Mouse (Mus musculus): ENCODE data around the gene Tax1bp3. TPM values are rescaled to one million over a fixed set of nuclear protein-coding genes. Genes with fewer than 3 reads are reported as not detected.

The Tax1bp3 gene
- total and polyA plus RNA-seq, 3 experiments = 2.6 to 3.3 (median 2.8) TPM

GRCm38 (mm10) chr11:73160811-73161200 lies 16.1 kb upstream of the Tax1bp3 start:
- H3K79me2 ChIP-seq (replicated peaks; ENCODE audit: control insufficient read depth, extremely low read depth, insufficient read depth, poor library complexity, severe bottlenecking) = no peaks in the 10 kb centered on the region
- H3K4me1 ChIP-seq (ENCODE audit: control insufficient read depth in 1 of 2, insufficient read depth in 2 of 2) = peaks cover 0 to 21% of the 10 kb centered on the region in 2 experiments; a peak in 3 of 4 replicates
- H3K36me3 ChIP-seq (replicated peaks in 1 of 2; ENCODE audit: control insufficient read depth in 1 of 2, insufficient read depth in 1 of 2, low read length in 1 of 2) = peaks cover 0 to 4% of the 10 kb centered on the region in 2 experiments
- no peak overlapping the region for H3K27ac ChIP-seq (ENCODE audit: insufficient read depth, low read depth)
- no peak overlapping the region for H3K9ac ChIP-seq (ENCODE audit: insufficient read depth, low read depth)
- peak overlapping the region in 1 of 3 experiments; percentile 38 for H3K4me3 ChIP-seq (replicated peaks in 1 of 3; ENCODE audit: low read depth in 2 of 3, low read length in 2 of 3, poor library complexity in 1 of 3)
- in situ Hi-C loops (cut with MboI; ENCODE audit: low pct_ligation_motif_present, low pct_unique_long_range_greater_than_20kb, low sequenced_read_pairs) (no loop called here), dilution Hi-C loops (cut with MboI; ENCODE audit: extremely low pct_ligation_motif_present, extremely low pct_unique_long_range_greater_than_20kb, low sequenced_read_pairs) (no loop called here)
- TF ChIP-seq ZC3H11A (IDR thresholded peaks at IDR 0.05; ENCODE audit: low read depth, low read length) (no peak), RAD21 (IDR thresholded peaks at IDR 0.05; ENCODE audit: low read depth, low read length) (no peak; the same call in 1 of the 2 replicates), CHD1 (IDR thresholded peaks at IDR 0.05; ENCODE audit: low read depth, low read length) (no peak), HCFC1 (IDR thresholded peaks at IDR 0.05; ENCODE audit: low read depth, low read length) (no peak), PAX5 (IDR thresholded peaks at IDR 0.05; ENCODE audit: low read length) (no peak), POLR2A (IDR thresholded peaks at IDR 0.05; ENCODE audit: low read depth, low read length) (no peak), CTCF (conservative IDR thresholded peaks at IDR 0.05 in 1 of 2, IDR thresholded peaks at IDR 0.05 in 1 of 2; ENCODE audit: low read depth in 2 of 2, low read length in 2 of 2) (no peak), USF1 (IDR thresholded peaks at IDR 0.05; ENCODE audit: low read depth, low read length) (no peak), NELFE (IDR thresholded peaks at IDR 0.05; ENCODE audit: low read depth, low read length) (no peak)
- DNase-seq (ENCODE audit: extremely low read depth) = no peak
- H3K4me2 ChIP-seq (ENCODE audit: insufficient read depth, low read depth, poor library complexity, severe bottlenecking) = no peak overlapping the region
- H3K9me3 ChIP-seq (replicated peaks; ENCODE audit: low read length) = no peaks in the 10 kb centered on the region
- H3K27me3 ChIP-seq (replicated peaks) = peaks cover 47% of the 10 kb centered on the region

- H3K27ac ChIP-seq (ENCODE audit: insufficient read depth, low read depth) = no peak overlapping the region
- no peaks in the 10 kb centered on the region for H3K79me2 ChIP-seq (replicated peaks; ENCODE audit: control insufficient read depth, extremely low read depth, insufficient read depth, poor library complexity, severe bottlenecking)
- no peak overlapping the region for H3K4me3 ChIP-seq (replicated peaks in 1 of 3; ENCODE audit: low read depth in 2 of 3, low read length in 2 of 3, poor library complexity in 1 of 3)
- no peaks in the 10 kb centered on the region for H3K9me3 ChIP-seq (replicated peaks; ENCODE audit: low read length)
- dilution Hi-C loops (cut with MboI; ENCODE audit: extremely low pct_ligation_motif_present, extremely low pct_unique_long_range_greater_than_20kb, low sequenced_read_pairs) (no loop called here), in situ Hi-C loops (cut with MboI; ENCODE audit: low pct_ligation_motif_present, low pct_unique_long_range_greater_than_20kb, low sequenced_read_pairs) (no loop called here)
- no peak overlapping the region for H3K4me2 ChIP-seq (ENCODE audit: insufficient read depth, low read depth, poor library complexity, severe bottlenecking)
- peaks cover 0 to 21% of the 10 kb centered on the region in 2 experiments; a peak in 3 of 4 replicates for H3K4me1 ChIP-seq (ENCODE audit: control insufficient read depth in 1 of 2, insufficient read depth in 2 of 2)
- no peak for TF ChIP-seq CHD2 (IDR thresholded peaks at IDR 0.05; ENCODE audit: low read length)
- no peak for TF ChIP-seq E2F4 (IDR thresholded peaks at IDR 0.05; ENCODE audit: insufficient replicate concordance, low read depth, low read length)
- TF ChIP-seq TCF12 (IDR thresholded peaks at IDR 0.05; ENCODE audit: low read depth, low read length) = no peak
- TF ChIP-seq MYC (IDR thresholded peaks at IDR 0.05; ENCODE audit: low read depth, low read length) = no peak
- TF ChIP-seq EP300 (IDR thresholded peaks at IDR 0.05; ENCODE audit: low read length) = no peak
- no peak for TF ChIP-seq RCOR1 (conservative IDR thresholded peaks at IDR 0.05; ENCODE audit: low read depth, low read length)
- peaks cover 0 to 9% of the 10 kb centered on the region in 2 experiments for H3K36me3 ChIP-seq (replicated peaks in 1 of 2; ENCODE audit: control insufficient read depth in 1 of 2, insufficient read depth in 1 of 2, low read length in 1 of 2)
- peaks cover 40% of the 10 kb centered on the region for H3K27me3 ChIP-seq (replicated peaks)
- H3K9ac ChIP-seq (ENCODE audit: insufficient read depth, low read depth) = no peak overlapping the region
- no peak for DNase-seq (ENCODE audit: extremely low read depth)
Measured at GRCm38 (mm10) chr11:73161616-73162015, 15.3 kb upstream of the Tax1bp3 start.

DNA sequence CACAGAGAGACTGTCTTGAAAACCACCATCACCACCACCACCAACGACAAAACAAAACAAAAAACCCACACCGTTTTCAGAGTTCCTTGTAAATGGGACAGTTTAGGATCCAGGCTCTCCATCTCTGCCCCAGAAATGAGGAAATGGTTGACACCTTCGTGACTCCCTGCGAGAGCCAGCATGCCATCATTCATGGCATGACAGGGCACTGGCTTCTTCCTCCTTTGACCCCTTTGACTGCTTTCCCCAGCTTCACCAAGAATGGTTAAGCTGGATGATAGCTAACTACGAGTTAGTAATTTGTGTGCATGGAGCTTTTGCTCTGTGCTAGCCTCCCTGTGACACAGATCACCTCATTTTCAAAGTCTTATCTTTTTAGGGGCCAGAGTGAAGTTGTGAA lies 14.6 kb upstream of the Tax1bp3 start:
- Histone ChIP-seq H3K36me3 (replicated peaks in 1 of 2; ENCODE audit: control insufficient read depth in 1 of 2, insufficient read depth in 1 of 2, low read length in 1 of 2) (peaks cover 0 to 13% of the 10 kb centered on the region in 2 experiments), H3K9me3 (replicated peaks; ENCODE audit: low read length) (no peaks in the 10 kb centered on the region), H3K4me3 (replicated peaks in 1 of 3; ENCODE audit: low read depth in 2 of 3, low read length in 2 of 3, poor library complexity in 1 of 3) (no peak overlapping the region), H3K27ac (ENCODE audit: insufficient read depth, low read depth) (no peak overlapping the region), H3K79me2 (replicated peaks; ENCODE audit: control insufficient read depth, extremely low read depth, insufficient read depth, poor library complexity, severe bottlenecking) (no peaks in the 10 kb centered on the region), H3K27me3 (replicated peaks) (peaks cover 35% of the 10 kb centered on the region), H3K4me2 (ENCODE audit: insufficient read depth, low read depth, poor library complexity, severe bottlenecking) (no peak overlapping the region), H3K9ac (ENCODE audit: insufficient read depth, low read depth) (no peak overlapping the region), H3K4me1 (ENCODE audit: control insufficient read depth in 1 of 2, insufficient read depth in 2 of 2) (peaks cover 0 to 21% of the 10 kb centered on the region in 2 experiments; a peak in 3 of 4 replicates)
- dilution Hi-C loops (cut with MboI; ENCODE audit: extremely low pct_ligation_motif_present, extremely low pct_unique_long_range_greater_than_20kb, low sequenced_read_pairs) (no loop called here), in situ Hi-C loops (cut with MboI; ENCODE audit: low pct_ligation_motif_present, low pct_unique_long_range_greater_than_20kb, low sequenced_read_pairs) (no loop called here)
- no peak for DNase-seq (ENCODE audit: extremely low read depth)
- TF ChIP-seq NRF1 (IDR thresholded peaks at IDR 0.05; ENCODE audit: low read depth, low read length) (no peak), UBTF (IDR thresholded peaks at IDR 0.05; ENCODE audit: low read depth, low read length) (no peak), POLR2AphosphoS2 (IDR thresholded peaks at IDR 0.05; ENCODE audit: low read depth, low read length) (no peak), EP300 (IDR thresholded peaks at IDR 0.05; ENCODE audit: low read length) (no peak), BHLHE40 (IDR thresholded peaks at IDR 0.05; ENCODE audit: low read depth, low read length) (no peak), SMC3 (IDR thresholded peaks at IDR 0.05; ENCODE audit: low read depth, low read length) (no peak), MEF2A (IDR thresholded peaks at IDR 0.05; ENCODE audit: borderline replicate concordance, low read depth, low read length) (no peak), CHD1 (IDR thresholded peaks at IDR 0.05; ENCODE audit: low read depth, low read length) (no peak), ZC3H11A (IDR thresholded peaks at IDR 0.05; ENCODE audit: low read depth, low read length) (no peak), ZKSCAN1 (IDR thresholded peaks at IDR 0.05; ENCODE audit: borderline replicate concordance, low read depth, low read length) (no peak), NELFE (IDR thresholded peaks at IDR 0.05; ENCODE audit: low read depth, low read length) (no peak), RCOR1 (conservative IDR thresholded peaks at IDR 0.05; ENCODE audit: low read depth, low read length) (no peak), RAD21 (IDR thresholded peaks at IDR 0.05; ENCODE audit: low read depth, low read length) (no peak), HCFC1 (IDR thresholded peaks at IDR 0.05; ENCODE audit: low read depth, low read length) (no peak)
